Mouse (Mus musculus): ENCODE measurements at regions not wholly inside any gene's neighbourhood (a gene's known extent, or its start where the extent isn't known, plus 50 kb on each side); places are given as distances from the start of the nearest gene placed in this dataset.
"Not testable (repeated sequence)": the region's sequence is repeated elsewhere in the genome, so short reads cannot be mapped to it uniquely, and the experiment has no call there.

GRCm38 (mm10) chr2:18453426-18453825 is 60.8 kb upstream of the Dnajc1 start:
- DNase-seq (ENCODE audit: low read depth, low spot score): not testable (repeated sequence)

- no peak for DNase-seq (ENCODE audit: low read depth, low spot score)
Measured at GRCm38 (mm10) chr2:18445809-18446208, 53.2 kb upstream of the Dnajc1 start.

Measured in 3T3-L1 (cell line).